Mouse (Mus musculus): ENCODE data around the gene Gm37240. TPM values are rescaled to one million over a fixed set of nuclear protein-coding genes. Genes with fewer than 3 reads are reported as not detected.

Gm37240 gene
- polyA plus RNA-seq, 1 experiment from 2014 or later: 15.1 TPM

- ATAC-seq (ENCODE audit: low FRiP score, low TSS enrichment): no peak
- Histone ChIP-seq H3K4me1 (ENCODE audit: control insufficient read depth, insufficient read depth, low read length) (no peaks in the 10 kb centered on the region), H3K4me3 (ENCODE audit: low read length) (no peak overlapping the region), H3K27me3 (ENCODE audit: control insufficient read depth, insufficient read depth, low read length) (no peaks in the 10 kb centered on the region), H3K27ac (ENCODE audit: low read depth, low read length) (no peak overlapping the region), H3K4me2 (replicated peaks; ENCODE audit: low read depth, low read length) (no peak overlapping the region), H3K9ac (ENCODE audit: low read depth, low read length) (no peak overlapping the region), H3K9me3 (ENCODE audit: control insufficient read depth, low read length) (no peaks in the 10 kb centered on the region), H3K36me3 (ENCODE audit: control insufficient read depth, insufficient read depth, low read length) (no peaks in the 10 kb centered on the region)
- WGBS: 33% methylated on average over 3 of the region's 3 CpGs
Measured at GRCm38 (mm10) chr3:85738591-85738990, 148.7 kb downstream of the Gm37240 start.

GRCm38 (mm10) chr3:85733939-85734729 is 153.2 kb downstream of the Gm37240 start:
- no peak for ATAC-seq (ENCODE audit: low FRiP score, low TSS enrichment)
- Histone ChIP-seq H3K36me3 (ENCODE audit: control insufficient read depth, insufficient read depth, low read length) (no peaks in the 10 kb centered on the region), H3K4me2 (replicated peaks; ENCODE audit: low read depth, low read length) (no peak overlapping the region), H3K4me3 (ENCODE audit: low read length) (no peak overlapping the region), H3K4me1 (ENCODE audit: control insufficient read depth, insufficient read depth, low read length) (no peaks in the 10 kb centered on the region), H3K27ac (ENCODE audit: low read depth, low read length) (no peak overlapping the region), H3K9me3 (ENCODE audit: control insufficient read depth, low read length) (no peaks in the 10 kb centered on the region), H3K27me3 (ENCODE audit: control insufficient read depth, insufficient read depth, low read length) (no peaks in the 10 kb centered on the region), H3K9ac (ENCODE audit: low read depth, low read length) (no peak overlapping the region)
- 75% methylated on average over 5 of the region's 5 CpGs for WGBS

DNA sequence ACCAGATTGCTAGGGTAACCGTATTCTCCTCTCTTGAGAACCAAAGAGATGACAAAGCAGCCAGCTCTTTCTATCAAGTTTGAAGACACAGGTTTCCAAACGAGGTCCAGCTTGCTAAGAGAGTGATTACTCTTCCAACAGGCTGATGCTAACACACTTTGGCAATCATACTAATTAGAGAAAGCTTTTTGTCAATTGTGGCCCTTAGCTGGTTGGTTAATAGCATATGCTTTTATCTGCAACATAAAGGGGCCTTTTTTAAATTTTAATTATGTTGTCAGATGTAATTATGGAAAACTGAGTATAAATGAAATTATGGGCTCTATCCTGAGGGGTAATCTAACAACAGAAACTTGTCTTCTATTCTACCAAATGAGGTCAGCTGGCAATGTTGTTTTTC is 160.1 kb downstream of the Gm37240 start:
- Histone ChIP-seq H3K4me3 (ENCODE audit: low read length) (no peak overlapping the region), H3K27ac (ENCODE audit: low read depth, low read length) (no peak overlapping the region), H3K4me2 (replicated peaks; ENCODE audit: low read depth, low read length) (no peak overlapping the region), H3K36me3 (ENCODE audit: control insufficient read depth, insufficient read depth, low read length) (no peaks in the 10 kb centered on the region), H3K27me3 (ENCODE audit: control insufficient read depth, insufficient read depth, low read length) (no peaks in the 10 kb centered on the region), H3K9me3 (ENCODE audit: control insufficient read depth, low read length) (no peaks in the 10 kb centered on the region), H3K4me1 (ENCODE audit: control insufficient read depth, insufficient read depth, low read length) (no peaks in the 10 kb centered on the region), H3K9ac (ENCODE audit: low read depth, low read length) (no peak overlapping the region)
- ATAC-seq (ENCODE audit: low FRiP score, low TSS enrichment): no peak
- 35% methylated on average over 2 of the region's 2 CpGs for WGBS

DNA sequence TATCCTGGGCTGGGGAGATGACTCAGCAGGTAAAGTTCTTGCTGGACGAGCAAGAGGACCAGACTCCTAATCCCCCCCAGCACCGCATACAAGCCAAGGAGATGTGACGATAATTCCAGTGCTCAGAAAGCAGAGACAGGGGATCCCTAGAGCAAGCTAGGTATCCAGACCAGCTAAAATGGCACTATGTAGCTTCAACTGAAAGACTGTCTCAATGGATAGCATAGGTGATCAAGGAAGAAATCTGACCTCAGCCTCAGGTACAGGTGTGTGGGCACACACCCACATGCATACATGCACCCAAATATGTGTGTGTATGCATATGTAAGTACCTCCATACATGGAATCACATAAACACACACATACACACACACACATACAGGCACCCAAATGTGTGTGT is 161.3 kb downstream of the Gm37240 start:
- H3K4me2 ChIP-seq (replicated peaks; ENCODE audit: low read depth, low read length): no peak overlapping the region
- WGBS: 88% methylated on average over 3 of the region's 3 CpGs
- H3K27me3 ChIP-seq (ENCODE audit: control insufficient read depth, insufficient read depth, low read length): no peaks in the 10 kb centered on the region
- no peaks in the 10 kb centered on the region for H3K9me3 ChIP-seq (ENCODE audit: control insufficient read depth, low read length)
- H3K4me1 ChIP-seq (ENCODE audit: control insufficient read depth, insufficient read depth, low read length): no peaks in the 10 kb centered on the region
- no peak for ATAC-seq (ENCODE audit: low FRiP score, low TSS enrichment)
- H3K27ac ChIP-seq (ENCODE audit: low read depth, low read length): no peak overlapping the region
- H3K9ac ChIP-seq (ENCODE audit: low read depth, low read length): no peak overlapping the region
- H3K4me3 ChIP-seq (ENCODE audit: low read length): no peak overlapping the region
- no peaks in the 10 kb centered on the region for H3K36me3 ChIP-seq (ENCODE audit: control insufficient read depth, insufficient read depth, low read length)

- Histone ChIP-seq H3K4me2 (replicated peaks; ENCODE audit: low read depth, low read length) (no peak overlapping the region), H3K27ac (ENCODE audit: low read depth, low read length) (no peak overlapping the region), H3K4me3 (ENCODE audit: low read length) (no peak overlapping the region), H3K27me3 (ENCODE audit: control insufficient read depth, insufficient read depth, low read length) (no peaks in the 10 kb centered on the region), H3K9me3 (ENCODE audit: control insufficient read depth, low read length) (no peaks in the 10 kb centered on the region), H3K36me3 (ENCODE audit: control insufficient read depth, insufficient read depth, low read length) (no peaks in the 10 kb centered on the region), H3K9ac (ENCODE audit: low read depth, low read length) (no peak overlapping the region), H3K4me1 (ENCODE audit: control insufficient read depth, insufficient read depth, low read length) (no peaks in the 10 kb centered on the region)
- no peak for ATAC-seq (ENCODE audit: low FRiP score, low TSS enrichment)
- 82% methylated on average over 2 of the region's 2 CpGs for WGBS
Measured at GRCm38 (mm10) chr3:85725110-85725509, 162.2 kb downstream of the Gm37240 start.

GRCm38 (mm10) chr3:85722581-85722980 is 164.7 kb downstream of the Gm37240 start:
- Histone ChIP-seq H3K9ac (ENCODE audit: low read depth, low read length) (no peak overlapping the region), H3K4me2 (replicated peaks; ENCODE audit: low read depth, low read length) (no peak overlapping the region), H3K27me3 (ENCODE audit: control insufficient read depth, insufficient read depth, low read length) (no peaks in the 10 kb centered on the region), H3K36me3 (ENCODE audit: control insufficient read depth, insufficient read depth, low read length) (no peaks in the 10 kb centered on the region), H3K9me3 (ENCODE audit: control insufficient read depth, low read length) (no peaks in the 10 kb centered on the region), H3K4me1 (ENCODE audit: control insufficient read depth, insufficient read depth, low read length) (no peaks in the 10 kb centered on the region), H3K4me3 (ENCODE audit: low read length) (no peak overlapping the region), H3K27ac (ENCODE audit: low read depth, low read length) (no peak overlapping the region)
- ATAC-seq (ENCODE audit: low FRiP score, low TSS enrichment): no peak
- 86% methylated on average over 6 of the region's 6 CpGs for WGBS

DNA sequence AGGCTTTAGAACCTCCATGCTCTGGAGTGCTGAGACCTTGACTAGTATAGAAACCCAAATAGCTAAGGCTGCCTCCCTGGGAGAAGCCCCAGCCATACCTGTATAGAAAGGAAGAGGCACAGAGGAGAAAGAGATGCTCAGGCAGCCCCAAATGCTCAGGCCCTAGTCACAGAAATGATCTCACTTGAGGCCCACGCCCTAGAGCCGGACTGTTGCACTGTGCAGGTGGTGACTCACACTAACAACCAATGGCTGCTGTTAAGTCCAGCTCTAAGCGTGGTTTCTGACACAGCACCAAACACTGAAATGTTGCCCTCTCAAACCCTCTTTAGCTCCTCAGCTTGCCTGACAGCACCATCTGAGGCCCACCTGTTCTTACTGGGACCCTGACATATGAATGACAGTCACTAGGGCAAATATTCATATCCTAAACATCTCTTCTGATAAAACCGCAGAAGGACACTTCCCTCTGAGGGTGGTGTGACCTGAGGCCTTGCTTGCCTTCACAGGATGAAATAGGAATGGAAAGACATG is 171.5 kb downstream of the Gm37240 start:
- ATAC-seq (ENCODE audit: low FRiP score, low TSS enrichment): no peak
- Histone ChIP-seq H3K4me3 (ENCODE audit: low read length) (no peak overlapping the region), H3K4me2 (replicated peaks; ENCODE audit: low read depth, low read length) (no peak overlapping the region), H3K36me3 (ENCODE audit: control insufficient read depth, insufficient read depth, low read length) (no peaks in the 10 kb centered on the region), H3K4me1 (ENCODE audit: control insufficient read depth, insufficient read depth, low read length) (no peaks in the 10 kb centered on the region), H3K9ac (ENCODE audit: low read depth, low read length) (no peak overlapping the region), H3K27ac (ENCODE audit: low read depth, low read length) (no peak overlapping the region), H3K27me3 (ENCODE audit: control insufficient read depth, insufficient read depth, low read length) (no peaks in the 10 kb centered on the region), H3K9me3 (ENCODE audit: control insufficient read depth, low read length) (no peaks in the 10 kb centered on the region)
- WGBS: 88% methylated on average over 4 of the region's 4 CpGs

DNA sequence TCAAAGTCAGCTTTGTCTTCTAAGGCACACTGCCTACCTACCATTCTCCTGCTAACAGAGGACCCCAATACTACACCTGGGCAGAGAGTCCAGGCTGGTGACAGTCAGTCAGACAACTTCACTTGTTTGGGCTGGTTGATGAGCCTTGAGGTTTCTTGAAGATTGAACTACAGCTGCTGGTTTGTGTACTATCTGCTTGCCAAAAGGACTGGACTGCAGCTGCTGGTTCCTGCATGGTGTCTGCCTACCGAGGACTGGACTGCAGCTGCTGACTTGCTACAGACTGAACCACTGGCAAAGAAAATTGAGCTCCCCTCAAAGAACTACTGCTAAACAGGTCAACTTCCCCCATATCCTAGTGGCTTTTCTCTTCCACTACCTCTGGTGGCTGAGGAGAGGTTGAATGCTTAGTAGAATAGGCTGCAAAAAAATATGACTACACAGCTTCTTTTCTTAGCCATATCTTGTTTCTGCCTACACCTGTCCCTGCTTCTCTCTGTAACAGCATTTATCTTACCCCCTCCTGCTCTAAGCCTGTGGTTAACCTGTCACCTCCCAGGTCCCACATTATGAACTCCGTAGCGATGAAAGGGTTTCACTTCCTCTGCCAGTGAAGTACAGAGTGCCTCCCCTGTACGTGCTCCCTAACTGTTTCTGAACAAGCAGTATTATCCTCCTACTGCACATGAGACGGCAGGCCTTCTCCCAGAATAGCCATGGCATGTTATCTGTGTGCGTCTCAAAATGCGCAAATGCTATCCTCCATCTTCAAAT is 173.2 kb downstream of the Gm37240 start:
- 85% methylated on average over 7 of the region's 7 CpGs for WGBS
- Histone ChIP-seq H3K9me3 (ENCODE audit: control insufficient read depth, low read length) (no peaks in the 10 kb centered on the region), H3K4me1 (ENCODE audit: control insufficient read depth, insufficient read depth, low read length) (no peaks in the 10 kb centered on the region), H3K27ac (ENCODE audit: low read depth, low read length) (no peak overlapping the region), H3K9ac (ENCODE audit: low read depth, low read length) (no peak overlapping the region), H3K4me2 (replicated peaks; ENCODE audit: low read depth, low read length) (no peak overlapping the region), H3K36me3 (ENCODE audit: control insufficient read depth, insufficient read depth, low read length) (no peaks in the 10 kb centered on the region), H3K4me3 (ENCODE audit: low read length) (no peak overlapping the region), H3K27me3 (ENCODE audit: control insufficient read depth, insufficient read depth, low read length) (no peaks in the 10 kb centered on the region)
- ATAC-seq (ENCODE audit: low FRiP score, low TSS enrichment): no peak

GRCm38 (mm10) chr3:85710695-85711094 is 176.6 kb downstream of the Gm37240 start:
- no peaks in the 10 kb centered on the region for H3K27me3 ChIP-seq (ENCODE audit: control insufficient read depth, insufficient read depth, low read length)
- no peaks in the 10 kb centered on the region for H3K36me3 ChIP-seq (ENCODE audit: control insufficient read depth, insufficient read depth, low read length)
- no peak overlapping the region for H3K9ac ChIP-seq (ENCODE audit: low read depth, low read length)
- no peak for ATAC-seq (ENCODE audit: low FRiP score, low TSS enrichment)
- no peaks in the 10 kb centered on the region for H3K4me1 ChIP-seq (ENCODE audit: control insufficient read depth, insufficient read depth, low read length)
- 60% methylated on average over 8 of the region's 8 CpGs for WGBS
- H3K4me2 ChIP-seq (replicated peaks; ENCODE audit: low read depth, low read length): no peak overlapping the region
- H3K9me3 ChIP-seq (ENCODE audit: control insufficient read depth, low read length): no peaks in the 10 kb centered on the region
- no peak overlapping the region for H3K4me3 ChIP-seq (ENCODE audit: low read length)
- H3K27ac ChIP-seq (ENCODE audit: low read depth, low read length): no peak overlapping the region
